Mouse (Mus musculus) G1E (cell line): Measurements from ENCODE around the gene Nr1h5. TPM values are rescaled to one million over a fixed set of nuclear protein-coding genes. Genes with fewer than 3 reads are reported as not detected.

Experiments
- ATAC-seq: 2 replicates; pipeline ENCODE4 v1.8.0; 2016; ENCODE audit warnings: mild to moderate bottlenecking; ENCODE audit not compliant: insufficient number of reproducible peaks, poor library complexity, low FRiP score, severe bottlenecking; ENCODE audit errors: extremely low read depth
- DNase-seq: peaks from one replicate; pipeline ENCODE4 v3.0.0; 2012; ENCODE audit warnings: low spot score
- H3K27me3 ChIP-seq: 2 replicates; pipeline ENCODE4 v1.6.1; 2012; ENCODE audit warnings: mild to moderate bottlenecking, low read length, inconsistent platforms; ENCODE audit not compliant: insufficient read depth
- H3K36me3 ChIP-seq: replicated peaks from 2 replicates; pipeline ENCODE3; 2012; ENCODE audit warnings: mild to moderate bottlenecking, inconsistent platforms
- H3K4me1 ChIP-seq: 2 replicates; pipeline ENCODE4 v1.6.1; 2012; ENCODE audit warnings: low read depth, low read length, inconsistent platforms, mixed read lengths; ENCODE audit not compliant: insufficient read depth
- H3K4me3 ChIP-seq: 2 replicates; pipeline ENCODE4 v1.5.1; 2012; ENCODE audit warnings: low read depth, mild to moderate bottlenecking, inconsistent platforms, low read length, moderate library complexity, mixed read lengths
- H3K9me3 ChIP-seq: replicated peaks from 2 replicates; pipeline ENCODE4 v1.6.1; 2012; ENCODE audit warnings: inconsistent platforms
- CTCF ChIP-seq: IDR thresholded peaks from 2 replicates; pipeline ENCODE4 v1.5.1; 2012; ENCODE audit warnings: low read depth, low read length, inconsistent platforms, mixed read lengths
- GATA1 ChIP-seq: IDR thresholded peaks from 2 replicates; pipeline ENCODE4 v1.6.1; 2012; ENCODE audit warnings: borderline replicate concordance, low read length, inconsistent platforms, mixed read lengths
- GATA2 ChIP-seq: IDR thresholded peaks from 2 replicates; pipeline ENCODE4 v1.6.1; 2012; ENCODE audit warnings: low read depth, low read length, inconsistent platforms, borderline replicate concordance
- POLR2AphosphoS5 ChIP-seq: IDR thresholded peaks from 2 replicates; pipeline ENCODE4 v1.6.1; 2012; ENCODE audit warnings: low read depth, low read length, inconsistent platforms; ENCODE audit not compliant: insufficient replicate concordance
- TAL1 ChIP-seq: conservative IDR thresholded peaks from 2 replicates; pipeline ENCODE4 v1.6.1; 2012; ENCODE audit warnings: low read depth, low read length, inconsistent platforms, mixed read lengths
- polyA plus RNA-seq: library from polyadenylated mRNA; stranded (reverse); fragments of >175 nt; gene quantifications from 2 replicates; pipeline ENCODE4 v1.2.3, GENCODE M21; 2012
- total RNA-seq, 2 experiments: library from RNA; stranded (forward) in 1 of 2; stranded (reverse) in 1 of 2; fragments of 200-1000 nt in 1 of 2; fragments of >200 nt in 1 of 2; fragmentation: Nextera tagmentation in 1 of 2; gene quantifications; 2 replicates each; pipeline ENCODE4 v1.2.3; 2014 to 2017

The Nr1h5 gene
- total and polyA plus RNA-seq, 3 experiments, result not detected

- Histone ChIP-seq H3K36me3 (peaks cover 5% of the 10 kb centered on the region), H3K27me3 (no peaks in the 10 kb centered on the region; the same call in 1 of the 2 replicates), H3K4me3 (no peak within 1 kb of the TSS), H3K9me3 (no peaks in the 10 kb centered on the region), H3K4me1 (no peaks in the 10 kb centered on the region)
- TF ChIP-seq GATA1 (no peak), CTCF (no peak), POLR2AphosphoS5 (no peak)
- DNase-seq (no peak), ATAC-seq (no peak)
Measured at GRCm38 (mm10) chr3:102935451-102936354, 28.2 kb downstream of the Nr1h5 start, which contains the start of gene Sycp1. Gene Sycp1 (minus strand): TSS chr3:102936100.

- H3K4me1 ChIP-seq, result no peaks in the 10 kb centered on the region
- ATAC-seq (no peak), DNase-seq (no peak)
- no peaks in the 10 kb centered on the region for H3K27me3 ChIP-seq
- no peak overlapping the region for H3K4me3 ChIP-seq
- no peaks in the 10 kb centered on the region for H3K36me3 ChIP-seq
- TF ChIP-seq GATA2 (no peak), POLR2AphosphoS5 (no peak), GATA1 (no peak), CTCF (no peak), TAL1 (no peak)
- no peaks in the 10 kb centered on the region for H3K9me3 ChIP-seq
Measured at GRCm38 (mm10) chr3:102899136-102899535, 64.8 kb downstream of the Nr1h5 start.

Other genes with a start within 250 kb of the Nr1h5 start
- not detected in 2 replicates for gene Tspan2, start 229.6 kb downstream of the Nr1h5 start, total RNA-seq (2014; fragmentation: Nextera tagmentation)
- 0.11 and 0.12 TPM in 2 replicates for gene Tspan2, start 229.6 kb downstream of the Nr1h5 start, total RNA-seq (2017)
- gene Tspan2, start 229.6 kb downstream of the Nr1h5 start, polyA plus RNA-seq, result not detected in 2 replicates
- not detected in 2 replicates for gene Tshb, start 181.4 kb downstream of the Nr1h5 start, total RNA-seq (2014; fragmentation: Nextera tagmentation)
- under 0.01 and 0.11 TPM in 2 replicates for gene Tshb, start 181.4 kb downstream of the Nr1h5 start, total RNA-seq (2017)
- not detected in 2 replicates for gene Tshb, start 181.4 kb downstream of the Nr1h5 start, polyA plus RNA-seq
- not detected in 2 replicates for gene Sycp1, start 28.0 kb downstream of the Nr1h5 start, total RNA-seq (2014; fragmentation: Nextera tagmentation)
- gene Sycp1, start 28.0 kb downstream of the Nr1h5 start, total RNA-seq (2017), result 0.06 and 0.22 TPM in 2 replicates
- not detected in 2 replicates for gene Sycp1, start 28.0 kb downstream of the Nr1h5 start, polyA plus RNA-seq
- gene Sike1, start 31.6 kb upstream of the Nr1h5 start, total RNA-seq (2014; fragmentation: Nextera tagmentation), result 32.0 and 43.6 TPM in 2 replicates
- gene Sike1, start 31.6 kb upstream of the Nr1h5 start, total RNA-seq (2017), result 36.4 and 39.8 TPM in 2 replicates
- 2.7 and 3.8 TPM in 2 replicates for gene Sike1, start 31.6 kb upstream of the Nr1h5 start, polyA plus RNA-seq
- gene Csde1, start 56.3 kb upstream of the Nr1h5 start, total RNA-seq (2014; fragmentation: Nextera tagmentation), result 459 and 468 TPM in 2 replicates
- gene Csde1, start 56.3 kb upstream of the Nr1h5 start, total RNA-seq (2017), result 384 and 537 TPM in 2 replicates
- gene Csde1, start 56.3 kb upstream of the Nr1h5 start, polyA plus RNA-seq, result 8.5 and 12.6 TPM in 2 replicates
- gene Nras, start 94.2 kb upstream of the Nr1h5 start, total RNA-seq (2014; fragmentation: Nextera tagmentation), result 109 and 132 TPM in 2 replicates
- 131 and 146 TPM in 2 replicates for gene Nras, start 94.2 kb upstream of the Nr1h5 start, total RNA-seq (2017)
- 5.9 and 6.3 TPM in 2 replicates for gene Nras, start 94.2 kb upstream of the Nr1h5 start, polyA plus RNA-seq
- gene Ampd1, start 109.9 kb upstream of the Nr1h5 start, total RNA-seq (2014; fragmentation: Nextera tagmentation), result not detected in 2 replicates
- 0.23 and 0.49 TPM in 2 replicates for gene Ampd1, start 109.9 kb upstream of the Nr1h5 start, total RNA-seq (2017)
- gene Ampd1, start 109.9 kb upstream of the Nr1h5 start, polyA plus RNA-seq, result not detected in 2 replicates
- 6.0 and 14.1 TPM in 2 replicates for gene Dennd2c, start 138.5 kb upstream of the Nr1h5 start, total RNA-seq (2014; fragmentation: Nextera tagmentation)
- 5.3 and 7.2 TPM in 2 replicates for gene Dennd2c, start 138.5 kb upstream of the Nr1h5 start, total RNA-seq (2017)
- 0.23 and 0.35 TPM in 2 replicates for gene Dennd2c, start 138.5 kb upstream of the Nr1h5 start, polyA plus RNA-seq
- gene Bcas2, start 207.5 kb upstream of the Nr1h5 start, total RNA-seq (2014; fragmentation: Nextera tagmentation), result 132 and 147 TPM in 2 replicates
- 247 and 292 TPM in 2 replicates for gene Bcas2, start 207.5 kb upstream of the Nr1h5 start, total RNA-seq (2017)
- 110 and 113 TPM in 2 replicates for gene Bcas2, start 207.5 kb upstream of the Nr1h5 start, polyA plus RNA-seq